Mouse (Mus musculus) central nervous system, embryonic 14 days (tissue): ENCODE results near the gene Anxa9. TPM values are rescaled to one million over a fixed set of nuclear protein-coding genes. Genes with fewer than 3 reads are reported as not detected.

Source experiments
- polyA plus RNA-seq: library from polyadenylated mRNA; depleted of rRNA; stranded (reverse); fragments of >200 nt; gene quantifications from 2 replicates; pipeline ENCODE4 v1.2.3, GENCODE M21; 2012; rRNA removed

Gene Anxa9
- 1.3 and 1.7 TPM in 2 replicates for polyA plus RNA-seq

GRCm38 (mm10) chr3:95307100-95307499 lies at the start of gene Anxa9:
Anxa9 (minus strand) TSS chr3:95307176.

GRCm38 (mm10) chr3:95314486-95315093 lies 7.6 kb upstream of the Anxa9 start, which contains the start of gene Cers2:
Cers2 (plus strand) TSS chr3:95314791.

GRCm38 (mm10) chr3:95281216-95282126 lies 25.5 kb downstream of the Anxa9 start, which contains the start of the genes Mindy1 and Prune1:
Mindy1 (plus strand) TSS chr3:95281345.
Prune1 (minus strand) TSS chr3:95282076.

GRCm38 (mm10) chr3:95250783-95251424 lies 56.1 kb downstream of the Anxa9 start, which contains the start of gene Bnipl:
Bnipl (minus strand) TSS chr3:95251193.

Other genes starting within 250 kb of the Anxa9 start
- 29.6 and 30.0 TPM in 2 replicates for gene Pip5k1a, start 200.2 kb downstream of the Anxa9 start, polyA plus RNA-seq
- 167 and 188 TPM in 2 replicates for gene Vps72, start 196.2 kb downstream of the Anxa9 start, polyA plus RNA-seq
- gene Tmod4, start 182.7 kb downstream of the Anxa9 start, polyA plus RNA-seq = 2.2 and 2.9 TPM in 2 replicates
- 135 and 140 TPM in 2 replicates for gene Scnm1, start 173.2 kb downstream of the Anxa9 start, polyA plus RNA-seq
- 22.2 and 22.8 TPM in 2 replicates for gene Lysmd1, start 173.1 kb downstream of the Anxa9 start, polyA plus RNA-seq
- gene Tnfaip8l2, start 164.8 kb downstream of the Anxa9 start, polyA plus RNA-seq = 2.6 and 3.1 TPM in 2 replicates
- gene Sema6c, start 146.7 kb downstream of the Anxa9 start, polyA plus RNA-seq = 121 and 123 TPM in 2 replicates
- gene Gabpb2, start 89.3 kb downstream of the Anxa9 start, polyA plus RNA-seq = 17.4 and 18.0 TPM in 2 replicates
- 65.4 and 73.6 TPM in 2 replicates for gene Cdc42se1, start 78.4 kb downstream of the Anxa9 start, polyA plus RNA-seq
- 568 and 623 TPM in 2 replicates for gene Mllt11, start 75.0 kb downstream of the Anxa9 start, polyA plus RNA-seq
- 0.20 and 0.24 TPM in 2 replicates for gene Gm128, start 65.6 kb downstream of the Anxa9 start, polyA plus RNA-seq
- gene Bnipl, start 56.0 kb downstream of the Anxa9 start, polyA plus RNA-seq = 0.38 and 1.1 TPM in 2 replicates
- 41.0 and 44.1 TPM in 2 replicates for gene Mindy1, start 25.8 kb downstream of the Anxa9 start, polyA plus RNA-seq
- 54.9 and 56.2 TPM in 2 replicates for gene Prune1, start 25.1 kb downstream of the Anxa9 start, polyA plus RNA-seq
- gene Cers2, start 7.6 kb upstream of the Anxa9 start, polyA plus RNA-seq = 98.7 and 117 TPM in 2 replicates
- gene Setdb1, start 50.0 kb upstream of the Anxa9 start, polyA plus RNA-seq = 57.1 and 59.2 TPM in 2 replicates
- not detected in 2 replicates for gene 4930558C23Rik, start 95.7 kb upstream of the Anxa9 start, polyA plus RNA-seq
- gene Arnt, start 127.2 kb upstream of the Anxa9 start, polyA plus RNA-seq = 31.4 and 34.2 TPM in 2 replicates
- 13.9 and 26.2 TPM in 2 replicates for gene Ctsk, start 192.1 kb upstream of the Anxa9 start, polyA plus RNA-seq
- 13.0 and 16.1 TPM in 2 replicates for gene Ctss, start 219.6 kb upstream of the Anxa9 start, polyA plus RNA-seq